Mouse (Mus musculus): ENCODE measurements around the gene Sp6.

- no peak for TF ChIP-seq CTCF (IDR thresholded peaks at IDR 0.05; ENCODE audit: borderline replicate concordance, insufficient read depth, low read depth, low read length)
- no peak for TF ChIP-seq POLR2A (IDR thresholded peaks at IDR 0.05; ENCODE audit: borderline replicate concordance, insufficient read depth, low read length)
These were observed 4.7 kb downstream of the Sp6 start for GRCm38 (mm10) chr11:97017696-97018582.

Measured in cerebellum, adult 2 months (tissue).